Mouse (Mus musculus) megakaryocyte progenitor cell, adult 5-6 weeks (primary cell): ENCODE measurements around the gene 6030452D12Rik. TPM values are rescaled to one million over a fixed set of nuclear protein-coding genes. Genes with fewer than 3 reads are reported as not detected.

Experiments used
- ATAC-seq: replicated peaks from 2 replicates; pipeline ENCODE4 v1.8.0; 2016; ENCODE audit warnings: mild to moderate bottlenecking, moderate TSS enrichment, inconsistent platforms; ENCODE audit not compliant: poor library complexity
- total RNA-seq, 2 experiments: library from RNA; stranded (forward) in 1 of 2; stranded (reverse) in 1 of 2; fragments of 157-497, 149-512 nt in 1 of 2; fragments of 200-1000 nt in 1 of 2; gene quantifications; 2 replicates each; pipeline versions ENCODE4 v1.2.3 to v1.2.4; 2015 to 2017

The 6030452D12Rik gene
- total RNA-seq, 2 experiments from 2014 or later = not detected

DNA sequence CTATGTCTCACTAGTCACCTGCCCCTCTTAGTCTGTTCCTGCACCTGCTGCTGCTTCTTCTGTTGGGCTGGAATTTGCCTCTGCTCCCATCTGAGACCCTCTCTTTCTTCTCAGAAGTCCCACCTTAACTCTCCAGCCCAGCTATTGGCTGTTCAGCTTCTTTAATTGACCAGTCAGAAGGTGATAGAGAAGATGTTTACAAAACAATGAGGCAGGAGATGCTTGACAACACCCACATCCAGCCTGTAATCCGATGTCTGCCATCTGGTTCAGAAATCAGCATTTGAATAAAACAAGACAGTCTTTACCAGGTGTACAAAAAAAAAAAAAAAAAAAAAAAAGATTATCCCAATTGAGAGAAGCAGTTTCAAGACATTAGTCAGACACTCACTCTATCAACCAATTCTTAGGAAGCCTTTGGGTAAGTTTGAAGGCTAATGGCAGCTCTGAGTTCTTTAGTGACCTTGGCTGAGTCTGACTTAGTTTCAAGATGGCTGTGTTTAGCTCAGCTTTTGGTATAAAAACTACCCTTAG is 15.7 kb downstream of the 6030452D12Rik start:
- ATAC-seq = no peak

DNA sequence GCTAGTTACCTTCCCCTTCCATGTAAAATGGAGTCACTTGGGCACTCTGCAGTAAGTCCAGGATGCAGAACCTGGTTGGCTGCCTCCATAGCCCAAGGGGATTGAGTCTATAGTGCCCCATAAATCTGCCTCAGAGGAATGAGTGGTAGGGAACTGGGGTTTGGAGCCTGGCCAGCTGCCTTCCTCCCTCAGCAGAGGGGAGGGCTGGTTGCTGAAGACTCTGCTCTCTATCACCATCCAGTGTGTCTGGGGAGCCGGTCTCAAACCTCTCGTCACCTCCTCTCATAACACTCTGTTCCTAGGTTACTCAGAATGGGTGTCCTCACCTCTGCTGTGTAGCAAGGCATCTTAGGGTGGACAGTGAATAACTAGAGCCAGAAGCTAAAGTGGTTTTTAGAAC is 16.3 kb downstream of the 6030452D12Rik start:
- ATAC-seq = peak; percentile 39

DNA sequence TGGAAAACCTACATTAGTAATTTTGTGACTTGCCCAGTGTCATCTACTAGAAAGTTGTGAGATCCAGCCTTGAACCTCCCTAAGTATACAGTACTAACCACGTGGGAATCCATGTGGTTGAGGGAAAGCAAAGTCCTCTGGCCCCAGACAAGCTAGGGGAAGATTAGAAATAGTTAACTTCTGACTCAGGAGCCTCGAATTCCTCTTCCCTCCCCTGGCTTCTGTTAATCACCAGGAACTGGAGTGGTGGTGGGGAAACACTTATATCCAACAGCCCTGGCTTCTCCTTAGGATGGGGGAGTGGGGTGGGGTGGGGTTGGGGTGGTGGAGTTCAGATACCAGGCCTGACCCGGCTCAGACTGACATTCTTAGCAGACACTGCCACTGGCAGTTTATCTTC is 18.4 kb downstream of the 6030452D12Rik start:
- ATAC-seq = no peak

- no peak for ATAC-seq
Measured at GRCm38 (mm10) chr8:106520578-106520977, 20.3 kb downstream of the 6030452D12Rik start.

GRCm38 (mm10) chr8:106521845-106522244 is 21.5 kb downstream of the 6030452D12Rik start:
- no peak for ATAC-seq

DNA sequence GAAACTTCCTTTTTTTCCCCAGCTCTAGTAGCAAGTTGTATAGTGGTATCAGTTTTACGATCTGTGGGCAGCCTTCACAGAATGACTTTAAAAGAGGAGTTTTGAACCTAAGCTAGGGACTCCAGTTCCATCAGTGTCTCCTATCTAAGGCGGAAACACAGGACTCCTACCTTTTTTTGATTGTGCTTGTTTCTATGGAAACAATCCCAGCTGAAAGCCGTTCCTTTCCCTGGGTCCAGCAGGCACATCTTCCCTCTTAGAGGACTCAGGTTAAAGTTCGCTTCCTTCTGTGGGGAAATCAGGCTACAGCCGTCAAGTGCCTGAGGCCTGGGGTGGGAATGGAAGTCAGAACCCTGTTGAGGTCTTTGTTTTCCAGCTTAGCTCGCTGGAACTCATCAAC is 26.4 kb downstream of the 6030452D12Rik start:
- ATAC-seq = no peak

GRCm38 (mm10) chr8:106527241-106528036 is 27.1 kb downstream of the 6030452D12Rik start:
- peak; percentile 46; the same call in 1 of the 2 replicates for ATAC-seq

DNA sequence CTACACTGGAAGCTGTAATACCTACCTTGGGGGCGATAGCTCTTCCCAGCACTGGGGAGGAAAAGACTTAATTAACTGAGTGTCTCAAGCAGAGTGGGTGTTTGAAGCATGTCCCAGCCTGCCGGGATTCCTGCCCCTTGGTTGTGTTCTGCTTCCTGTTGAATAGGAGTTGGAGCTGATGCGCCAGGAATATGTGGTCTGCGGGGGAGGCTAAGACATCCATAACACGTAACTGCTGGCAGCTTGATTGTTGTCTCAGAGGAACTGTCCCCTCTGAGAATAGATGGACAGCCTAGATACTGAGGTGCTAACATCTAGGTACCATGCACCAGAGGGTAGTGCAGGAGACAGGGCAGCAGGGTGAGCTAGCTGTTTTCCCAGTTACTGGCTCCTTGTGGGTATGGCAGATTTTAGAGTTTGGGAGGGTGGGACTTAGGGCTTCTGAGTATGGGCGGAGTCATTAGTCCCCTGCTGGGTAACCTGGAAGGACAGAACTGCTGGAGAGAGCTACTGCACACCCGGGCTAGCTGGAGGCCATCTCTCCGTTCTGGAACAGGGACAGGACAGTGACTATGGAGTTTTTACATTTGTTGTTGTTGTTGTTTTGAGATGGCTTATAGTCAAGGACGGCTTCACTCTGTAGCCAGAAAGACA is 28.4 kb downstream of the 6030452D12Rik start:
- ATAC-seq = no peak

- no peak for ATAC-seq
Measured at GRCm38 (mm10) chr8:106529885-106530482, 29.7 kb downstream of the 6030452D12Rik start.

DNA sequence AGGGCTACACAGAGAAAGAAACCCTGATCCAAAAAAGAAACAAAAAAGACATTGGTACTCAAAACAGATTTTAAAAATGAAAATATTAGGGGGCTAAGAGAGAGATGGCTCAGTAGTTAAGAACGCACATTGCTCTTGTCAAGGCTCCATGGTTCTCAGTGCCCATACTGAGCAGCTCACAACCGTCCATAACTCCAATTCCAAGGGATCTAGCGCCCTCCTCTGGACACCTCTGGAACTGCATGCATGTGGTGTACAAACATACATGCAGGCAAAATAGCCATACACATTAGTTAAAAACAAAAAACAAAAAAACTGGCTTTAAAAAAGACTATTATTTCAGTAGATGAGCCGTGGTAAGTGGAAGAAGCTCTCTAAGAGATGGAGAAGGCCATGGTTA is 30.2 kb downstream of the 6030452D12Rik start:
- no peak for ATAC-seq

- 0 out of 2 replicates have a peak, but pooled peaks have one; percentile 23 for ATAC-seq
Measured at GRCm38 (mm10) chr8:106533709-106534108, 33.4 kb downstream of the 6030452D12Rik start.

DNA sequence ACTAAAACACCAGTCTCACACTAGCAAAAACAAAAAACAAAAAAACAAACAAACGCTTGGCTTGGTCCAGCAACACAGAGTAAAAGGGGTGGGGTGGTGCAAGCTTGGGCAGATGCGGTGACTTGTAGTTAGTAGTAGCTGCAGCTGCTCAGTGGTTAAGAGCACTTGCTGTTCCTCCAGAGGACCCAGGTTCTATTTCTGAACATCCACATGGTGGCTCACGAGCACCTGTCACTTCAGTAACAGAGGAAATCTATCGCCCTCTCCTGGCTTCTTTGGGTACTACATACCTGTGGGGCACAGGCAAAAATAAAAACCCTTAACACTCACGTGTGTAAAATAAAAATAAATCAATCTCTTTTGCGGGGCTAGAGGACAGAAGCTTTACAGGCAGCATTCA is 34.1 kb downstream of the 6030452D12Rik start:
- ATAC-seq = peak; percentile 94

DNA sequence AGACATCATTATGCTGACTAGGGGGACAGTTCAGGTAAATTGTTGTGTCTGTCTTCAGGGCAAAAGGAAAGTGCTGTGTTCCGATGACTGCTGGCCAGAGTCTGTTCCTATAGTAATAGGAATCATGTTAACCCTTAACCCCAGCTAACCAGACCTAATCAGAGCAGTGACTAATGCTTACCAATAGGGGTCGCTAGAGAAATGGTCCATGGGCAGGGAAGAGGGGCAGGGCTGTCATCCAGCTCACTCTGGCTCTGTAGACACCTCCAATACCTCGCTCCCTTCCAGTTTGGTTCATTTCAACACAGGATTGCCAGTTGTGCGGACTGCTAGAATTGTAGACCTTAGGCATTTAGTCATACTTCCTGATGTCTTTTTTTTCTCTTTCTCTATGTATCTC is 35.1 kb downstream of the 6030452D12Rik start:
- peak; percentile 81 for ATAC-seq

DNA sequence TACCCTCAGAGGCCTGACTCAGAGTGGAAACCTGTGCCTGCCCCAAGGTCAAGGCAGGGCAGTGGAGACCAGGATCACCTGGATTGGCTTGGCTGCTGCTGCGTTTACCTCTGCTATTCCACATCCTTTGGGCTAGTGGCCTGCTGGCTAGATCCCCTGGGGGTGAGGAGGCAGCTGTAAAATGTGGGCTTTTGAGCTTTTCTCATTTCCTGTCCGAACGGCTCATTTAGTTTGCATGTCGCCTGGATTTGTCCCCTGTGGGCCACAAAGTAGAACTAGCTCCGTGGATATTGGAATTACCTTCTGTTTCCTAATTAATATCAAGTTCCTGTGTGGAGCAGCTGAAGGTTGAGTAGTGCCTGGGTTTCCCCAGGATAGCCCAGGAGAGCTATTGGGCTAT is 38.9 kb downstream of the 6030452D12Rik start:
- ATAC-seq = no peak

GRCm38 (mm10) chr8:106541002-106541401 is 40.7 kb downstream of the 6030452D12Rik start:
- no peak for ATAC-seq

DNA sequence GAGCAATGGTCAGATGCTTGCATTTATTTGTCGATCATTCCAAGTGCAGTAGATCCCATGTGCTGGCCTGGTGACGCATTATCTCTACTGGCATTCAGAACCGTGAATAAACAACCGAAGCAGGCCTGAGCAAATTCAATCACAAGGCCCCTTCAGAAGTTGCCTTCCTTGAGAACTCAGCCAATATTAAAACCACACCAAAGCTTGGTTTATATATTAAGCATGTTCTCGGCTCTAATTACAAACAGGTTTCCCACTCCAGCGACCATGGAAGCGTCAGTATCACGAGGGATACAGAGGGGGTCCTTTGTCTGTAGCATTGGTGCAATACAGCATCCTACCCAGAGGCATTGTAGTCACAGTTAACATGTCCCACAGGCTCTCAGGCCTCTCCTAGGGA is 42.7 kb downstream of the 6030452D12Rik start:
- no peak for ATAC-seq

DNA sequence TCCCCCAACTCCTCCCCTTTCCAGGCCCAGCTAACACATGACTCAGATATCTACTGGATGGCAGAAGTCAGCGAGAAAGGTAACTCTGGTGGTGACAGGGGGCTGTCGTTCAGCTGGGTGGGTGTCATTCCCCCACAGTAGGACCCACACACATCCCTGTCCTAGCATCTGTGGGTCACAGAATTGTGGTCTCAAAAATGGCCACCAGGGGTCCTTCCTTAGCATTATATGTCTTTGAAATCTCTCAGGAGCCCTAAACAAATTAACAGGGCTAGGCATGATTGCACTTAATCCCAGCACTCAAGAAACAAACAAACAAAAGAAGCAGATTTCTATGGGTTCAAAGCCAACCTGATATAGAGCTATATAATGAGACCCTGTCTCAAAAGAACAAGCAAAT is 44.8 kb downstream of the 6030452D12Rik start:
- ATAC-seq = peak; percentile 46; the same call in 1 of the 2 replicates

GRCm38 (mm10) chr8:106546746-106547145 is 46.4 kb downstream of the 6030452D12Rik start:
- 0 out of 2 replicates have a peak, but pooled peaks have one; percentile 34 for ATAC-seq

GRCm38 (mm10) chr8:106548366-106548936 is 48.1 kb downstream of the 6030452D12Rik start:
- no peak for ATAC-seq

GRCm38 (mm10) chr8:106550906-106551305 is 50.6 kb downstream of the 6030452D12Rik start:
- ATAC-seq = no peak

GRCm38 (mm10) chr8:106554011-106554410 is 53.7 kb downstream of the 6030452D12Rik start:
- no peak for ATAC-seq
